Mouse (Mus musculus): ENCODE measurements around the gene Gm8220. TPM values are rescaled to one million over a fixed set of nuclear protein-coding genes. Genes with fewer than 3 reads are reported as not detected.
"Not testable (repeated sequence)": the region's sequence is repeated elsewhere in the genome, so short reads cannot be mapped to it uniquely, and the experiment has no call there.

The Gm8220 gene
- not detected for polyA plus RNA-seq (2017; shearing (Covaris generic))

DNA sequence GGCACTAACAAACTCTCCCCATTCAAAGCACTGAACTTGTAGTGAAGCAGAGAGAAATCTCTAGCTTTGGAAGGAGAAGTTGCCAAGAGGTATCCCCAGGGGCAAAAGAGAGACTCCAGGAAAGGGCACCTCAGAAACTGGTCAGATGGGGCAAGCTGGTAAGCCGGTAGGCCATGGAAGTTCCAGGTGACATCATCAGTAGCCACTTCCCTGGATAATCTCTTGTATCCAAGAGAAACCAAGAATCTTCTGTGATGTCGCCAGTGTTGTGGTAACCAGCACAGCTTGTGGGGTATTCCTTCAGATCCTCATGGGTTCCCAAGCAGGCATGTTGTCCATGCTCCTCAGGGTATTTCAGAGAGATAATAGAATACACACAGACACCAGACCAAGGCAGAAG, at the start of gene Gm8220:
TSS of gene Gm8220 (plus strand) at position 301 of the 400 bp plus-strand sequence.
- not testable (repeated sequence) for ATAC-seq

DNA sequence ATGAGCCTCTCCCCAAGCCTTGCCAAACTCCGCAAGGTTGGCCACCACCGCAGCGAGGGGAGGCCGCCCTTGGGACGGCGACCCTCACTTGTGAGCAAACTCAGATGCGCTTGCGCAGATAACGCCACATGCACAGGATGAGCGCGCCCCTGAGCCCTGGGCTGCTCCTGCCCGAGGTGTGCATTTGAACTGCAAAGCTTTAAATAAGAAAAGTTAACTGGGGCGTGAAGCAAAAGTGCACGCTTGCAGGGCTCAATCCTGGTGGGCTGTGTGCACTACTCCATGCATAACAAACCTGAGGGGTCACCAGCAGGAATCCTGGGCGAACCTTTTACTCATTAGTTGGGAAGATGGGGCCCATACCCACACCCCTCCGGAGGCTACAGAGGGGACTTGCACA, 37.3 kb upstream of the Gm8220 start:
- ATAC-seq: no peak

GRCm38 (mm10) chr14:44312049-44312448, 26.7 kb downstream of the Gm8220 start:
- ATAC-seq: not testable (repeated sequence)

GRCm38 (mm10) chr14:44338484-44338883, 53.1 kb downstream of the Gm8220 start, which contains the start of gene Gm5930:
TSS of gene Gm5930 (minus strand) at chr14:44338584.
- not testable (repeated sequence) for ATAC-seq

Other genes starting within 250 kb of the Gm8220 start
- gene Ear2, start 182.9 kb upstream of the Gm8220 start, polyA plus RNA-seq (2017; shearing (Covaris generic)): under 1 TPM in 1 of 3 experiments, not detected in 2; 0.85 TPM
- not detected for gene Gm3327, start 161.7 kb upstream of the Gm8220 start, polyA plus RNA-seq (2017; shearing (Covaris generic))
- not detected for gene Gm8212, start 87.9 kb upstream of the Gm8220 start, polyA plus RNA-seq (2017; shearing (Covaris generic))
- not detected for gene 4930503E14Rik, start 72.3 kb upstream of the Gm8220 start, polyA plus RNA-seq (2017; shearing (Covaris generic))
- not detected for gene Gm5930, start 53.0 kb downstream of the Gm8220 start, polyA plus RNA-seq (2017; shearing (Covaris generic))
- gene Gm8229, start 79.8 kb downstream of the Gm8220 start, polyA plus RNA-seq (2017; shearing (Covaris generic)): not detected
- not detected for gene Gm3371, start 125.1 kb downstream of the Gm8220 start, polyA plus RNA-seq (2017; shearing (Covaris generic))
- gene Gm8232, start 148.1 kb downstream of the Gm8220 start, polyA plus RNA-seq (2017; shearing (Covaris generic)): not detected
- not detected for gene BC061237, start 206.9 kb downstream of the Gm8220 start, polyA plus RNA-seq (2017; shearing (Covaris generic))
- gene Gm17093, start 232.7 kb downstream of the Gm8220 start, polyA plus RNA-seq (2017; shearing (Covaris generic)): not detected